Mouse (Mus musculus) right cerebral cortex, postnatal 10 days (tissue): ENCODE results near the gene Fpr-rs3.

ENCODE experiments used
- DNase-seq, 2 experiments: peaks; one replicate each; pipeline ENCODE4 v3.0.0; 2021; ENCODE audit warnings: low spot score in 2 of 2

The Fpr-rs3 gene

GRCm38 (mm10) chr17:20624777-20625176 is at the start of gene Fpr-rs3:
Gene Fpr-rs3, minus strand, starts transcription at chr17:20624877.
- DNase-seq = no peak

- DNase-seq = no peak
Observed at GRCm38 (mm10) chr17:20596323-20596722, 28.4 kb downstream of the Fpr-rs3 start, which contains the start of gene Vmn2r110. Gene Vmn2r110, minus strand, starts transcription at chr17:20596423.
